Mouse (Mus musculus): ENCODE measurements around the gene Magi2. TPM values are rescaled to one million over a fixed set of nuclear protein-coding genes. Genes with fewer than 3 reads are reported as not detected.

Gene Magi2
- polyA plus RNA-seq, 1 experiment from 2014 or later = 3.8 TPM

- Histone ChIP-seq H3K4me1 (ENCODE audit: control insufficient read depth, insufficient read depth, low read length) (no peaks in the 10 kb centered on the region), H3K4me3 (ENCODE audit: low read depth, low read length) (no peak overlapping the region), H3K9ac (ENCODE audit: low read depth, low read length) (no peak overlapping the region), H3K9me3 (ENCODE audit: control insufficient read depth, low read length) (no peaks in the 10 kb centered on the region), H3K27ac (replicated peaks; ENCODE audit: low read depth, low read length) (no peak overlapping the region), H3K4me2 (ENCODE audit: low read depth, low read length) (no peak overlapping the region), H3K36me3 (ENCODE audit: control insufficient read depth, insufficient read depth, low read length) (no peaks in the 10 kb centered on the region), H3K27me3 (replicated peaks; ENCODE audit: control insufficient read depth, insufficient read depth, low read length) (no peaks in the 10 kb centered on the region)
- peak; percentile 47; the same call in 1 of the 2 replicates for ATAC-seq (ENCODE audit: low read depth)
- DNase-seq (ENCODE audit: low spot score) = peak; percentile 30
- 34% methylated on average over 5 of the region's 5 CpGs for WGBS
These were observed 969.9 kb downstream of the Magi2 start for GRCm38 (mm10) chr5:20196765-20197164.

GRCm38 (mm10) chr5:20197395-20197794 is 970.6 kb downstream of the Magi2 start:
- no peaks in the 10 kb centered on the region for H3K36me3 ChIP-seq (ENCODE audit: control insufficient read depth, insufficient read depth, low read length)
- no peak overlapping the region for H3K4me3 ChIP-seq (ENCODE audit: low read depth, low read length)
- H3K4me2 ChIP-seq (ENCODE audit: low read depth, low read length) = no peak overlapping the region
- H3K27me3 ChIP-seq (replicated peaks; ENCODE audit: control insufficient read depth, insufficient read depth, low read length) = no peaks in the 10 kb centered on the region
- DNase-seq (ENCODE audit: low spot score) (no peak), ATAC-seq (ENCODE audit: low read depth) (no peak)
- no peak overlapping the region for H3K9ac ChIP-seq (ENCODE audit: low read depth, low read length)
- H3K4me1 ChIP-seq (ENCODE audit: control insufficient read depth, insufficient read depth, low read length) = no peaks in the 10 kb centered on the region
- 81% methylated on average over 9 of the region's 9 CpGs for WGBS
- H3K9me3 ChIP-seq (ENCODE audit: control insufficient read depth, low read length) = no peaks in the 10 kb centered on the region
- no peak overlapping the region for H3K27ac ChIP-seq (replicated peaks; ENCODE audit: low read depth, low read length)

GRCm38 (mm10) chr5:20201348-20201747 is 974.5 kb downstream of the Magi2 start:
- Histone ChIP-seq H3K27ac (replicated peaks; ENCODE audit: low read depth, low read length) (no peak overlapping the region), H3K9ac (ENCODE audit: low read depth, low read length) (no peak overlapping the region), H3K4me1 (ENCODE audit: control insufficient read depth, insufficient read depth, low read length) (no peaks in the 10 kb centered on the region), H3K27me3 (replicated peaks; ENCODE audit: control insufficient read depth, insufficient read depth, low read length) (no peaks in the 10 kb centered on the region), H3K4me2 (ENCODE audit: low read depth, low read length) (no peak overlapping the region), H3K9me3 (ENCODE audit: control insufficient read depth, low read length) (no peaks in the 10 kb centered on the region), H3K4me3 (ENCODE audit: low read depth, low read length) (no peak overlapping the region), H3K36me3 (ENCODE audit: control insufficient read depth, insufficient read depth, low read length) (no peaks in the 10 kb centered on the region)
- 79% methylated on average over 1 of the region's 1 CpGs for WGBS
- DNase-seq (ENCODE audit: low spot score) = no peak
- ATAC-seq (ENCODE audit: low read depth) = no peak

- Histone ChIP-seq H3K4me2 (ENCODE audit: low read depth, low read length) (no peak overlapping the region), H3K9ac (ENCODE audit: low read depth, low read length) (no peak overlapping the region), H3K36me3 (ENCODE audit: control insufficient read depth, insufficient read depth, low read length) (no peaks in the 10 kb centered on the region), H3K27ac (replicated peaks; ENCODE audit: low read depth, low read length) (no peak overlapping the region), H3K9me3 (ENCODE audit: control insufficient read depth, low read length) (no peaks in the 10 kb centered on the region), H3K27me3 (replicated peaks; ENCODE audit: control insufficient read depth, insufficient read depth, low read length) (no peaks in the 10 kb centered on the region), H3K4me1 (ENCODE audit: control insufficient read depth, insufficient read depth, low read length) (no peaks in the 10 kb centered on the region), H3K4me3 (ENCODE audit: low read depth, low read length) (no peak overlapping the region)
- DNase-seq (ENCODE audit: low spot score) (no peak), ATAC-seq (ENCODE audit: low read depth) (no peak)
- WGBS = 91% methylated on average over 2 of the region's 2 CpGs
These were observed 981.3 kb downstream of the Magi2 start for GRCm38 (mm10) chr5:20208110-20208509.

- Histone ChIP-seq H3K4me1 (ENCODE audit: control insufficient read depth, insufficient read depth, low read length) (no peaks in the 10 kb centered on the region), H3K4me2 (ENCODE audit: low read depth, low read length) (no peak overlapping the region), H3K9me3 (ENCODE audit: control insufficient read depth, low read length) (no peaks in the 10 kb centered on the region), H3K4me3 (ENCODE audit: low read depth, low read length) (no peak overlapping the region), H3K36me3 (ENCODE audit: control insufficient read depth, insufficient read depth, low read length) (no peaks in the 10 kb centered on the region), H3K27me3 (replicated peaks; ENCODE audit: control insufficient read depth, insufficient read depth, low read length) (no peaks in the 10 kb centered on the region), H3K27ac (replicated peaks; ENCODE audit: low read depth, low read length) (no peak overlapping the region), H3K9ac (ENCODE audit: low read depth, low read length) (no peak overlapping the region)
- DNase-seq (ENCODE audit: low spot score) (no peak), ATAC-seq (ENCODE audit: low read depth) (no peak)
- 65% methylated on average over 2 of the region's 2 CpGs for WGBS
These were observed 986.5 kb downstream of the Magi2 start for GRCm38 (mm10) chr5:20213299-20213698.

- Histone ChIP-seq H3K4me1 (ENCODE audit: control insufficient read depth, insufficient read depth, low read length) (no peaks in the 10 kb centered on the region), H3K9ac (ENCODE audit: low read depth, low read length) (no peak overlapping the region), H3K4me2 (ENCODE audit: low read depth, low read length) (no peak overlapping the region), H3K27me3 (replicated peaks; ENCODE audit: control insufficient read depth, insufficient read depth, low read length) (no peaks in the 10 kb centered on the region), H3K27ac (replicated peaks; ENCODE audit: low read depth, low read length) (no peak overlapping the region), H3K36me3 (ENCODE audit: control insufficient read depth, insufficient read depth, low read length) (no peaks in the 10 kb centered on the region), H3K4me3 (ENCODE audit: low read depth, low read length) (no peak overlapping the region), H3K9me3 (ENCODE audit: control insufficient read depth, low read length) (no peaks in the 10 kb centered on the region)
- DNase-seq (ENCODE audit: low spot score) (no peak), ATAC-seq (ENCODE audit: low read depth) (no peak)
- 76% methylated on average over 6 of the region's 6 CpGs for WGBS
These were observed 999.8 kb downstream of the Magi2 start for GRCm38 (mm10) chr5:20226471-20227210.

GRCm38 (mm10) chr5:20227912-20228762 is 1001.3 kb downstream of the Magi2 start:
- Histone ChIP-seq H3K9ac (ENCODE audit: low read depth, low read length) (no peak overlapping the region), H3K4me1 (ENCODE audit: control insufficient read depth, insufficient read depth, low read length) (no peaks in the 10 kb centered on the region), H3K27ac (replicated peaks; ENCODE audit: low read depth, low read length) (no peak overlapping the region), H3K4me3 (ENCODE audit: low read depth, low read length) (no peak overlapping the region), H3K4me2 (ENCODE audit: low read depth, low read length) (peak overlapping the region; percentile 10; the same call in 1 of the 2 replicates), H3K36me3 (ENCODE audit: control insufficient read depth, insufficient read depth, low read length) (no peaks in the 10 kb centered on the region), H3K27me3 (replicated peaks; ENCODE audit: control insufficient read depth, insufficient read depth, low read length) (no peaks in the 10 kb centered on the region), H3K9me3 (ENCODE audit: control insufficient read depth, low read length) (no peaks in the 10 kb centered on the region)
- DNase-seq (ENCODE audit: low spot score) (peak; percentile 36), ATAC-seq (ENCODE audit: low read depth) (no peak)
- 67% methylated on average over 16 of the region's 16 CpGs for WGBS

- Histone ChIP-seq H3K4me3 (ENCODE audit: low read depth, low read length) (no peak overlapping the region), H3K27me3 (replicated peaks; ENCODE audit: control insufficient read depth, insufficient read depth, low read length) (no peaks in the 10 kb centered on the region), H3K27ac (replicated peaks; ENCODE audit: low read depth, low read length) (no peak overlapping the region), H3K4me1 (ENCODE audit: control insufficient read depth, insufficient read depth, low read length) (no peaks in the 10 kb centered on the region), H3K4me2 (ENCODE audit: low read depth, low read length) (no peak overlapping the region), H3K36me3 (ENCODE audit: control insufficient read depth, insufficient read depth, low read length) (no peaks in the 10 kb centered on the region), H3K9me3 (ENCODE audit: control insufficient read depth, low read length) (no peaks in the 10 kb centered on the region), H3K9ac (ENCODE audit: low read depth, low read length) (no peak overlapping the region)
- no peak for DNase-seq (ENCODE audit: low spot score)
- WGBS = 61% methylated on average over 3 of the region's 3 CpGs
- ATAC-seq (ENCODE audit: low read depth) = no peak
These were observed 1005.1 kb downstream of the Magi2 start for GRCm38 (mm10) chr5:20231908-20232307.

Data from embryonic facial prominence, embryonic 14.5 days (tissue).